Mouse (Mus musculus): ENCODE measurements around the gene Dnah5.

- no peak for TF ChIP-seq CTCF (IDR thresholded peaks at IDR 0.05)
- TF ChIP-seq POLR2A (IDR thresholded peaks at IDR 0.05; ENCODE audit: insufficient read depth, low read depth, low read length): no peak
Observed at GRCm38 (mm10) chr15:28207545-28207944, 4.0 kb downstream of the Dnah5 start.
